Mouse (Mus musculus) olfactory bulb, adult 2 months (tissue): ENCODE measurements around the gene Gm10563.

Experiments
- CTCF ChIP-seq: fragments of 200-500 bp; IDR thresholded peaks from 2 replicates; pipeline ENCODE4 v1.5.1; 2012; ENCODE audit warnings: low read depth, mild to moderate bottlenecking, low read length, moderate library complexity; ENCODE audit not compliant: insufficient read depth
- POLR2A ChIP-seq: fragments of 200-500 bp; IDR thresholded peaks from 2 replicates; pipeline ENCODE4 v1.6.1; 2012; ENCODE audit warnings: mild to moderate bottlenecking, low read depth, low read length, moderate library complexity; ENCODE audit not compliant: insufficient read depth

- no peak for TF ChIP-seq POLR2A
- TF ChIP-seq CTCF: no peak
These were observed 6.5 kb upstream of the Gm10563 start for GRCm38 (mm10) chr4:155651553-155652269.
